Mouse (Mus musculus) MEL (cell line): ENCODE results near the gene Dcp1a. TPM values are rescaled to one million over a fixed set of nuclear protein-coding genes. Genes with fewer than 3 reads are reported as not detected.

Experiments
- DNase-seq: peaks from one replicate; pipeline ENCODE4 v3.0.0; 2011; ENCODE audit warnings: low read depth, low spot score
- H3K27ac ChIP-seq: 2 replicates; pipeline ENCODE4 v1.5.1; 2012; ENCODE audit warnings: low read depth, mild to moderate bottlenecking, control low read depth, low read length, moderate library complexity; ENCODE audit not compliant: control insufficient read depth
- H3K27me3 ChIP-seq, 2 experiments: fragments of 150-350 bp in 1 of 2; sonication (generic) in 1 of 2; 2 replicates each; pipeline ENCODE4 v1.6.1; 2012; ENCODE audit warnings: low read length in 2 of 2, mild to moderate bottlenecking in 2 of 2, improper control_type of control experiment in 1 of 2, moderate library complexity in 1 of 2; ENCODE audit not compliant: insufficient read depth in 2 of 2, control insufficient read depth in 1 of 2
- H3K36me3 ChIP-seq, 2 experiments: 2 replicates each; pipeline ENCODE4 v1.6.1; 2012 to 2014; ENCODE audit warnings: low read length in 2 of 2, improper control_type of control experiment in 1 of 2, inconsistent platforms in 1 of 2, mild to moderate bottlenecking in 1 of 2; ENCODE audit not compliant: insufficient read depth in 2 of 2, control insufficient read depth in 1 of 2
- H3K4me1 ChIP-seq, 2 experiments: fragments of 150-350 bp in 1 of 2; sonication (generic) in 1 of 2; 2 replicates each; pipeline ENCODE4 v1.6.1; 2012; ENCODE audit warnings: low read length in 2 of 2, improper control_type of control experiment in 1 of 2, mild to moderate bottlenecking in 1 of 2; ENCODE audit not compliant: insufficient read depth in 2 of 2, control insufficient read depth in 1 of 2
- H3K4me3 ChIP-seq, 2 experiments: fragments of 150-350 bp in 1 of 2; sonication (generic) in 1 of 2; 2 replicates each; pipeline ENCODE4 v1.5.1; 2012; ENCODE audit warnings: low read depth in 2 of 2, low read length in 2 of 2, mild to moderate bottlenecking in 2 of 2, moderate library complexity in 2 of 2, control low read depth in 1 of 2, improper control_type of control experiment in 1 of 2; ENCODE audit not compliant: control insufficient read depth in 1 of 2, insufficient read depth in 1 of 2
- H3K79me2 ChIP-seq: 2 replicates; pipeline ENCODE4 v1.6.1; 2012; ENCODE audit warnings: mild to moderate bottlenecking, low read length, moderate library complexity; ENCODE audit not compliant: control insufficient read depth, poor library complexity, insufficient read depth
- H3K9ac ChIP-seq: 2 replicates; pipeline ENCODE4 v1.6.1; 2012; ENCODE audit warnings: low read depth, mild to moderate bottlenecking, control low read depth, low read length, moderate library complexity; ENCODE audit not compliant: control insufficient read depth, poor library complexity, severe bottlenecking
- H3K9me3 ChIP-seq: fragments of 150-350 bp; sonication (generic); replicated peaks from 2 replicates; pipeline ENCODE4 v1.6.1; 2012; ENCODE audit warnings: mild to moderate bottlenecking, low read length, improper control_type of control experiment, moderate library complexity; ENCODE audit not compliant: insufficient read depth
- BHLHE40 ChIP-seq: IDR thresholded peaks from 2 replicates; pipeline ENCODE4 v1.6.1; 2012; ENCODE audit warnings: low read depth, mild to moderate bottlenecking, inconsistent platforms, low read length, improper control_type of control experiment, borderline replicate concordance
- CHD2 ChIP-seq: IDR thresholded peaks from 2 replicates; pipeline ENCODE4 v1.6.1; 2011; ENCODE audit warnings: low read length, improper control_type of control experiment
- CTCF ChIP-seq, 3 experiments: IDR thresholded peaks in 2 of 3; conservative IDR thresholded peaks in 1 of 3; 2 replicates each; pipeline ENCODE4 v1.5.1; 2011 to 2012; ENCODE audit warnings: low read length in 3 of 3, low read depth in 2 of 3, mild to moderate bottlenecking in 2 of 3, improper control_type of control experiment in 1 of 3, inconsistent platforms in 1 of 3, mixed read lengths in 1 of 3, moderate library complexity in 1 of 3; ENCODE audit not compliant: control insufficient read depth in 1 of 3, insufficient read depth in 1 of 3, poor library complexity in 1 of 3, severe bottlenecking in 1 of 3
- E2F4 ChIP-seq: IDR thresholded peaks from 2 replicates; pipeline ENCODE4 v1.6.1; 2011; ENCODE audit warnings: low read depth, low read length, improper control_type of control experiment, borderline replicate concordance
- ELF1 ChIP-seq: IDR thresholded peaks from 2 replicates; pipeline ENCODE4 v1.6.1; 2014; ENCODE audit warnings: low read depth, mild to moderate bottlenecking, inconsistent platforms, low read length, improper control_type of control experiment, moderate library complexity
- EP300 ChIP-seq, 2 experiments: IDR thresholded peaks; 2 replicates each; pipeline ENCODE4 v1.6.1; 2011; ENCODE audit warnings: improper control_type of control experiment in 2 of 2, low read length in 2 of 2, low read depth in 1 of 2, mild to moderate bottlenecking in 1 of 2
- ETS1 ChIP-seq: IDR thresholded peaks from 2 replicates; pipeline ENCODE4 v1.6.1; 2012; ENCODE audit warnings: low read depth, mild to moderate bottlenecking, inconsistent platforms, low read length, improper control_type of control experiment, moderate library complexity
- KAT2A ChIP-seq: conservative IDR thresholded peaks from 2 replicates; pipeline ENCODE4 v1.6.1; 2012; ENCODE audit warnings: low read depth, low read length, improper control_type of control experiment, inconsistent platforms
- MAFK ChIP-seq: IDR thresholded peaks from 2 replicates; pipeline ENCODE4 v1.6.1; 2011; ENCODE audit warnings: low read depth, mild to moderate bottlenecking, low read length, improper control_type of control experiment, borderline replicate concordance
- MEF2A ChIP-seq: IDR thresholded peaks from 2 replicates; pipeline ENCODE4 v1.6.1; 2014; ENCODE audit warnings: low read depth, mild to moderate bottlenecking, inconsistent platforms, low read length, improper control_type of control experiment; ENCODE audit not compliant: poor library complexity, insufficient replicate concordance, severe bottlenecking; ENCODE audit errors: extremely low read depth
- MYC ChIP-seq: IDR thresholded peaks from 2 replicates; pipeline ENCODE4 v1.6.1; 2011; ENCODE audit warnings: low read depth, mild to moderate bottlenecking, low read length, improper control_type of control experiment, moderate library complexity
- NRF1 ChIP-seq: IDR thresholded peaks from 2 replicates; pipeline ENCODE4 v1.6.1; 2014; ENCODE audit warnings: low read depth, mild to moderate bottlenecking, inconsistent platforms, low read length, improper control_type of control experiment, moderate library complexity; ENCODE audit not compliant: poor library complexity, insufficient read depth, severe bottlenecking
- RAD21 ChIP-seq: IDR thresholded peaks from 2 replicates; pipeline ENCODE4 v1.6.1; 2011; ENCODE audit warnings: mild to moderate bottlenecking, low read depth, low read length, improper control_type of control experiment
- RCOR1 ChIP-seq: IDR thresholded peaks from 2 replicates; pipeline ENCODE4 v1.6.1; 2012; ENCODE audit warnings: low read depth, mild to moderate bottlenecking, inconsistent platforms, low read length, improper control_type of control experiment
- SIN3A ChIP-seq: IDR thresholded peaks from 2 replicates; pipeline ENCODE4 v1.6.1; 2012; ENCODE audit warnings: low read length, improper control_type of control experiment, inconsistent platforms
- SMC3 ChIP-seq: IDR thresholded peaks from 2 replicates; pipeline ENCODE4 v1.6.1; 2011; ENCODE audit warnings: low read depth, low read length, improper control_type of control experiment
- TBP ChIP-seq: IDR thresholded peaks from 2 replicates; pipeline ENCODE4 v1.8.0; 2011; ENCODE audit warnings: low read depth, low read length, improper control_type of control experiment
- TCF12 ChIP-seq: IDR thresholded peaks from 2 replicates; pipeline ENCODE4 v1.6.1; 2014; ENCODE audit warnings: low read depth, mild to moderate bottlenecking, inconsistent platforms, low read length, improper control_type of control experiment, moderate library complexity
- USF1 ChIP-seq: IDR thresholded peaks from 2 replicates; pipeline ENCODE4 v1.6.1; 2014; ENCODE audit warnings: low read depth, mild to moderate bottlenecking, inconsistent platforms, low read length, improper control_type of control experiment, moderate library complexity
- USF2 ChIP-seq, 2 experiments: IDR thresholded peaks; 2 replicates each; pipeline ENCODE4 v1.6.1; 2011 to 2012; ENCODE audit warnings: improper control_type of control experiment in 2 of 2, low read length in 2 of 2, borderline replicate concordance in 1 of 2, inconsistent platforms in 1 of 2, low read depth in 1 of 2, mild to moderate bottlenecking in 1 of 2; ENCODE audit not compliant: insufficient read depth in 1 of 2
- ZC3H11A ChIP-seq: IDR thresholded peaks from 2 replicates; pipeline ENCODE4 v1.6.1; 2012; ENCODE audit warnings: low read depth, mild to moderate bottlenecking, inconsistent platforms, low read length, improper control_type of control experiment
- ZMIZ1 ChIP-seq: IDR thresholded peaks from 2 replicates; pipeline ENCODE4 v1.6.1; 2012; ENCODE audit warnings: low read depth, mild to moderate bottlenecking, inconsistent platforms, low read length, improper control_type of control experiment, moderate library complexity
- ZNF384 ChIP-seq: IDR thresholded peaks from 2 replicates; pipeline ENCODE4 v1.6.1; 2012; ENCODE audit warnings: low read depth, mild to moderate bottlenecking, inconsistent platforms, low read length, improper control_type of control experiment
- polyA plus RNA-seq, 2 experiments: library from polyadenylated mRNA; stranded (reverse) in 1 of 2; unstranded in 1 of 2; fragments of >175 nt in 1 of 2; fragments of >200 nt in 1 of 2; gene quantifications; 2 replicates each; pipeline versions ENCODE4 v1.2.1 to v1.2.4; 2012; ENCODE audit warnings: low replicate concordance in 2 of 2, low read depth in 1 of 2; ENCODE audit not compliant: insufficient read length in 2 of 2, insufficient read depth in 1 of 2, missing spikeins in 1 of 2
- total RNA-seq: library from RNA; depleted of rRNA; stranded (reverse); fragments of 300-350 nt; gene quantifications from 2 replicates; pipeline ENCODE4 v1.2.3, GENCODE M21; 2012

Gene Dcp1a
- total and polyA plus RNA-seq, 3 experiments, result 21.4 to 31.4 TPM; not detected in 1

DNA sequence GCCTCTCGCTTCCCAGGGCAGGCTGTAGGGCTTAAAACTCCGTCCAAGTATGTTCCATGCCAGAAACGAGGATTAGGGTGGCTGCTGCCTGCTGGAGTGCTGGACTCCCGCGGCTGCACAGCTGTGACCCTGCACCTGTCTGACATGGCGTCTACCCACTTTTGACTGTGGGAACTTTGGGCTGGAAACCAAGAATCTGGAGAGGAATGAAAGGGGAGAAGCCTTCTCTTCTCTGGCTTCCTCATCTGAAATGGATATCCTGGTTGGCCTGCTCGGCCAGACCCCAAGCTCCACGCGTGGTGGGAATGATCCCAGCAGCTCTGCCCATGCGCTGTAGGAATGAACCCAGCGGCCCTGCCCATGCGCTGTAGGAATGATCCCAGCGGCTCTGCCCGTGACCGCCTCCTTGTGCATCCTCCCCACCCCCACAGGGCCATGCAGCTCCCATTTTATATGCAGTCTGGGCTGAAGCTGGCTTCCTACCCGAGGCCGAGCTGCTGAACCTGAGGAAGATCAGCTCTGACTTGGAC lies 80.1 kb downstream of the Dcp1a start:
- Histone ChIP-seq H3K4me1 (peaks cover 12 to 26% of the 10 kb centered on the region in 2 experiments), H3K9ac (no peak overlapping the region), H3K9me3 (no peaks in the 10 kb centered on the region), H3K27me3 (no peaks in the 10 kb centered on the region), H3K4me3 (no peak overlapping the region), H3K79me2 (peaks cover 40% of the 10 kb centered on the region), H3K36me3 (peaks cover 14 to 42% of the 10 kb centered on the region in 2 experiments), H3K27ac (no peak overlapping the region)
- no peak for TF ChIP-seq USF2 (IDR thresholded peaks at IDR 0.05; ENCODE audit: borderline replicate concordance in 1 of 2, insufficient read depth in 1 of 2, low read depth in 1 of 2, low read length in 2 of 2)
- TF ChIP-seq ZMIZ1, result no peak
- TF ChIP-seq SMC3, result no peak
- TF ChIP-seq MEF2A, result no peak
- no peak for DNase-seq

DNA sequence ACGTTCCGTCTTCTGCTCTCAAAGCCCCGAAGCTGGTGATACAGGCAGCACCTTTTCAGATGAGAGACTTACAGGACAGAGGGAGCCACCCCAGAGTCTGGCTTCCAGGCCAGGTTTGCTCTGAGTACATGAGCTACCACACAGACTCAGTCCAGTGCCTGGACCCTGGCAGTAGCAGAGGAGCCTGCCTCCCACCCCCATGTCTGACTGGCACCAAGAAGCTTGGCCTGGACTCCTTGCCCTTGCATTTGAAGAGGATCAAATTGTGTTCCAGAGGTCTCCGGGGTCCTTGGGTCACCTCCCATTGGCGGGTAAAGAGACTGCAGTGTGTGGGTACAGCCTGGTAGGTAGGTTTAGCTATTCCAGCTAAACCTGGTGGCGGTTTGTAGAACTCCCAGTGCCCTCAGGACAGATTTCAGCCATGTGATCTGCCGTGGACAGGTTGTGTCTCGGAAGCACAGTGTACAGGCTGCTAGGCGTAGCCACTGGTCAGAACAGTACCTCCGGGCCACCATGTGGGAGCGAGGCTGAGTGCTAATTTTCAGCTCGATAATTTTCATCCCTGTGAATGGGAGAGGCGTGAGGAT lies 81.6 kb downstream of the Dcp1a start:
- H3K9ac ChIP-seq, result no peak overlapping the region

GRCm38 (mm10) chr14:30561470-30562187 lies 82.3 kb downstream of the Dcp1a start:
- Histone ChIP-seq H3K79me2 (peaks cover 20% of the 10 kb centered on the region; the same call in 1 of the 2 replicates), H3K27me3 (no peaks in the 10 kb centered on the region), H3K9ac (peak overlapping the region; percentile 17; the same call in 1 of the 2 replicates), H3K9me3 (no peaks in the 10 kb centered on the region), H3K4me1 (peaks cover 15 to 24% of the 10 kb centered on the region in 2 experiments), H3K36me3 (peaks cover 27 to 39% of the 10 kb centered on the region in 2 experiments), H3K4me3 (no peak overlapping the region), H3K27ac (peak overlapping the region; percentile 72)
- DNase-seq, result peak; percentile 92
- TF ChIP-seq TBP, result 0 out of 2 replicates have a peak, but pooled peaks have one; percentile 8
- TF ChIP-seq EP300 (IDR thresholded peaks at IDR 0.05; ENCODE audit: low read depth in 1 of 2, low read length in 2 of 2), result peak; percentile 96
- no peak for TF ChIP-seq CTCF (IDR thresholded peaks at IDR 0.05 in 2 of 3, conservative IDR thresholded peaks at IDR 0.05 in 1 of 3; ENCODE audit: control insufficient read depth in 1 of 3, insufficient read depth in 1 of 3, low read depth in 2 of 3, low read length in 3 of 3, poor library complexity in 1 of 3, severe bottlenecking in 1 of 3)
- no peak for TF ChIP-seq KAT2A
- peak; percentile 66 for TF ChIP-seq SIN3A
- TF ChIP-seq MAFK, result peak; percentile 56; the same call in 1 of the 2 replicates
- no peak for TF ChIP-seq NRF1
- TF ChIP-seq MYC, result peak; percentile 41; the same call in 1 of the 2 replicates
- peak; percentile 68; the same call in 1 of the 2 replicates for TF ChIP-seq ZNF384
- TF ChIP-seq RCOR1, result peak; percentile 83
- no peak for TF ChIP-seq ZC3H11A
- 0 out of 2 replicates have a peak, but pooled peaks have one; percentile 28 for TF ChIP-seq ELF1
- no peak for TF ChIP-seq E2F4

More for the DNA sequence above, 81.6 kb downstream of the Dcp1a start:
- DNase-seq, result no peak
- TF ChIP-seq BHLHE40 (no peak), ELF1 (no peak), TCF12 (no peak), SIN3A (no peak), ZNF384 (no peak), EP300 (IDR thresholded peaks at IDR 0.05; ENCODE audit: low read depth in 1 of 2, low read length in 2 of 2) (no peak), CHD2 (no peak), USF1 (no peak), RCOR1 (no peak), USF2 (IDR thresholded peaks at IDR 0.05; ENCODE audit: borderline replicate concordance in 1 of 2, insufficient read depth in 1 of 2, low read depth in 1 of 2, low read length in 2 of 2) (no peak), MAFK (no peak), RAD21 (no peak), ZC3H11A (no peak), ETS1 (no peak)
- Histone ChIP-seq H3K4me1 (peaks cover 15 to 24% of the 10 kb centered on the region in 2 experiments), H3K9me3 (no peaks in the 10 kb centered on the region), H3K27me3 (no peaks in the 10 kb centered on the region), H3K79me2 (peaks cover 28% of the 10 kb centered on the region), H3K4me3 (no peak overlapping the region), H3K27ac (peak overlapping the region; percentile 72), H3K36me3 (peaks cover 20 to 39% of the 10 kb centered on the region in 2 experiments)
